Mouse (Mus musculus): ENCODE measurements around the gene Zfp385c.

DNA sequence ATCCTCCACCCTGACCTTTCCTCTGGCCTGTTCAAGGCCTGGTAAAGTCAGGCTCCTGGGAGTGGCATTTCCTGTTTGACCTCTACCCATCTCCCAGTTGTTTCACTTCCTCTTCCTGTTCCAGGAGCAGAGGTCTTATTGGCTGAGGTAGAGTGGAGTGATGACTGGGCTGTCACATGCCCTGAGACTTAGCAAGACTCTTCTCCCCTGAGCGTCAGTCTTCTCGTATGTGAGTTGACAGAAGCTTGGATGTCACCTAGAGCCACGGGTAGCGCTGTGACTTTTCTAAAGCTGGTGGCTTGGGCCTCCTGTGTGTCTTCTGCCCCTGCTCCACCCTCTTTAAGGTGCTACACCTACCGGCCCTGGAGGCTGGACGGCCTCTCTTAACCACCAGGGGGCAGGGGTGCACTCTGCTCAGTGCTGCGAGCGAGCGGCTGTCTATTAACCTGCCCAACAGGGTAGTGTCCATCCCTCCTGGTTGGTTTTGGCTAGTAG, 65.5 kb downstream of the Zfp385c start:
- TF ChIP-seq CTCF (IDR thresholded peaks at IDR 0.05; ENCODE audit: low read depth, low read length) (peak; percentile 73), TAL1 (conservative IDR thresholded peaks at IDR 0.05; ENCODE audit: low read depth, low read length) (no peak), GATA1 (IDR thresholded peaks at IDR 0.05; ENCODE audit: borderline replicate concordance, low read length) (no peak), GATA2 (IDR thresholded peaks at IDR 0.05; ENCODE audit: borderline replicate concordance, low read depth, low read length) (no peak), POLR2AphosphoS5 (IDR thresholded peaks at IDR 0.05; ENCODE audit: insufficient replicate concordance, low read depth, low read length) (no peak)

Data from G1E (cell line).